8 mouse cellular contexts compared by ENCODE assay signal in genomic region chr11:86653446-86653845, GRCm38 (mm10). TPM values are rescaled to one million over a fixed set of nuclear protein-coding genes. Genes with fewer than 3 reads are reported as not detected.
DNase-seq lines count a peak whose midpoint lies in the region; ATAC-seq and TF ChIP-seq lines count a peak whose summit lies in the region.

No protein-coding gene starts in this region.

- ATAC-seq in hindbrain, postnatal 0 days = no peak
- peak; percentile 76 for ATAC-seq in liver, postnatal 0 days

- H3K4me1 ChIP-seq in hindbrain, postnatal 0 days (ENCODE audit: insufficient read depth, low read length) = no peaks in the 10 kb centered on the region
- peaks cover 5% of the 10 kb centered on the region; the same call in 1 of the 2 replicates for H3K4me1 ChIP-seq in liver, postnatal 0 days (ENCODE audit: insufficient read depth)

- peak; percentile 86 for DNase-seq in gastrocnemius, adult 18-20 months (ENCODE audit: low spot score)
- DNase-seq in gastrocnemius, postnatal 36 days = no peak
- DNase-seq in urinary bladder, postnatal 25 days (ENCODE audit: low spot score) = peak; percentile 56
- no peak for DNase-seq in urinary bladder, postnatal 10 days (ENCODE audit: low spot score)
- peak; percentile 56 for DNase-seq in embryo, embryonic 10 days (ENCODE audit: low spot score)
- DNase-seq in hindbrain, postnatal 0 days (ENCODE audit: low spot score) = peak; percentile 88
- DNase-seq in liver, postnatal 0 days = peak; percentile 52
- peak; percentile 41 to 63 for DNase-seq in spleen, postnatal 36 days (ENCODE audit: low spot score in 2 of 2)

- H3K27me3 ChIP-seq in hindbrain, postnatal 0 days (ENCODE audit: insufficient read depth, low read length) = no peaks in the 10 kb centered on the region
- H3K27me3 ChIP-seq in liver, postnatal 0 days (ENCODE audit: insufficient read depth, low read length) = no peaks in the 10 kb centered on the region

- no peak overlapping the region for H3K27ac ChIP-seq in hindbrain, postnatal 0 days
- no peak overlapping the region for H3K27ac ChIP-seq in liver, postnatal 0 days (ENCODE audit: low read depth)

- H3K4me3 ChIP-seq in hindbrain, postnatal 0 days (ENCODE audit: low read length) = no peak overlapping the region
- no peak overlapping the region for H3K4me3 ChIP-seq in liver, postnatal 0 days (ENCODE audit: low read depth, low read length)

- intact Hi-C loops in gastrocnemius, postnatal 36 days (cut with DNase I) = loop anchor here (2.0 kb wide), 1 partner anchor 85 kb away; no protein-coding TSS in a partner anchor

- H3K4me2 ChIP-seq in hindbrain, postnatal 0 days (ENCODE audit: low read depth, low read length) = no peak overlapping the region
- H3K4me2 ChIP-seq in liver, postnatal 0 days (ENCODE audit: low read depth, low read length) = no peak overlapping the region

- TF ChIP-seq EP300 in liver, postnatal 0 days (IDR thresholded peaks at IDR 0.05; ENCODE audit: low read depth) = peak; percentile 14; the same call in 1 of the 2 replicates

- no peak overlapping the region for H3K9ac ChIP-seq in hindbrain, postnatal 0 days (replicated peaks; ENCODE audit: low read length)
- no peak overlapping the region for H3K9ac ChIP-seq in liver, postnatal 0 days (replicated peaks)

- WGBS in hindbrain, postnatal 0 days = 25% methylated on average over 3 of the region's 3 CpGs
- 35% methylated on average over 3 of the region's 3 CpGs for WGBS in liver, postnatal 0 days (ENCODE audit: insufficient replicate concordance)

- TF ChIP-seq CTCF in hindbrain, postnatal 0 days (IDR thresholded peaks at IDR 0.05; ENCODE audit: low read depth) = peak; percentile 78
- peak; percentile 90 for TF ChIP-seq CTCF in liver, postnatal 0 days (IDR thresholded peaks at IDR 0.05; ENCODE audit: low read depth)

- H3K36me3 ChIP-seq in hindbrain, postnatal 0 days (ENCODE audit: insufficient read depth, low read length) = no peaks in the 10 kb centered on the region
- peaks cover 6% of the 10 kb centered on the region for H3K36me3 ChIP-seq in liver, postnatal 0 days (replicated peaks; ENCODE audit: insufficient read depth, low read length)

- H3K9me3 ChIP-seq in hindbrain, postnatal 0 days (ENCODE audit: low read length) = no peaks in the 10 kb centered on the region
- no peaks in the 10 kb centered on the region for H3K9me3 ChIP-seq in liver, postnatal 0 days (ENCODE audit: low read length)

RNA-seq across cellular contexts. Expression of gene Vmp1, which starts 30.2 kb away (rescaled TPM):
- 10 to 100 TPM; 76.3 to 84.8 TPM for total RNA-seq in gastrocnemius, adult 18-20 months (2021)
- total RNA-seq in gastrocnemius, postnatal 36 days (2021) = 10 to 100 TPM; 75.0 to 79.6 TPM
- total RNA-seq in hindbrain, postnatal 0 days (2014; rRNA removed) = 31.3 and 51.6 TPM in 2 replicates
- polyA plus RNA-seq in hindbrain, postnatal 0 days (2015; fragmentation: Nextera tagmentation; extraction: Ambion mirVana) = 128 and 129 TPM in 2 replicates
- polyA plus RNA-seq in liver, postnatal 0 days (2015; fragmentation: Nextera tagmentation; extraction: Ambion mirVana) = 110 and 125 TPM in 2 replicates

RNA-seq across cellular contexts. Expression of gene Ptrh2, which starts 30.3 kb away (rescaled TPM):
- 1 to 10 TPM; 6.3 to 6.5 TPM for total RNA-seq in gastrocnemius, adult 18-20 months (2021)
- total RNA-seq in gastrocnemius, postnatal 36 days (2021) = 1 to 10 TPM; 5.1 to 6.1 TPM
- total RNA-seq in hindbrain, postnatal 0 days (2014; rRNA removed) = 8.4 and 10.6 TPM in 2 replicates
- 21.2 and 21.6 TPM in 2 replicates for polyA plus RNA-seq in hindbrain, postnatal 0 days (2015; fragmentation: Nextera tagmentation; extraction: Ambion mirVana)
- 12.7 and 13.3 TPM in 2 replicates for polyA plus RNA-seq in liver, postnatal 0 days (2015; fragmentation: Nextera tagmentation; extraction: Ambion mirVana)

Comparison
In these comparisons a context has a peak if more than half of its experiments do, and no peak if none do; other contexts are left out.
1. DNase-seq: peak in gastrocnemius, adult 18-20 months (single experiment), urinary bladder, postnatal 25 days (single experiment), embryo, embryonic 10 days (single experiment), hindbrain, postnatal 0 days (single experiment), liver, postnatal 0 days (single experiment) and spleen, postnatal 36 days (2 of 2); none in gastrocnemius, postnatal 36 days (0 of 2) and urinary bladder, postnatal 10 days (single experiment).